In the genomic region with DNA sequence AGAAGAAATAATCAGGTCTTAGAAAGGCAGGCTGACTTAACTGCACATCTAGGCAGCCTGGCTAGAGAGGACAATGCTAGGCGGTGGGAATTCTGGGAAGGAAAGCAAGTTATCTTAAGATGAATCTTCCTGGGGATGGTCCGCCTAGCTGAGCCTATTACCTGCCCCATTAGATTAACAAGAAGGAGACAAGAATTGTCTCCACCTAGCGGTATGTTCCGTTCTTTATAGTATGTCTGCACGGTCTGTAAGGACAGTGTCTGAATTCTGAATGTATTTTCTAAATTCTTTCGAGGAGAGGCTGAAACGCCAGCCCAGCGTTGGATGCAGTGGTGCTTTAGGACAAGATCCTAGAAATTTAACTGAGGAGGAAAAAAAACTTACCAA, we compare ENCODE assay signal across 9 mouse cellular contexts. TPM values are rescaled to one million over a fixed set of nuclear protein-coding genes. Genes with fewer than 3 reads are reported as not detected.
A peak's percentile ranks its signal among the peaks of the same experiment; 100 is the strongest.
DNase-seq lines count a peak whose midpoint lies in the region; ATAC-seq lines count a peak whose summit lies in the region.
"Had no signal": no experiment of that assay in that cellular context is flagged by ENCODE, and none has a peak within 500 bp of the region (broad histone marks: within the 10 kb centered on the region; RNA-seq: fewer than 3 reads in every experiment).

No protein-coding gene starts in this region.

- no peak overlapping the region for H3K4me3 ChIP-seq in forebrain, embryonic 14.5 days (ENCODE audit: low read depth, low read length)
- no peak overlapping the region for H3K4me3 ChIP-seq in forebrain, embryonic 15.5 days
- no peak overlapping the region for H3K4me3 ChIP-seq in midbrain, embryonic 13.5 days (replicated peaks)
- no peak overlapping the region for H3K4me3 ChIP-seq in midbrain, embryonic 10.5 days
- peak overlapping the region; percentile 5; the same call in 1 of the 2 replicates for H3K4me3 ChIP-seq in heart, embryonic 16.5 days (ENCODE audit: low read length)

- no peaks in the 10 kb centered on the region for H3K4me1 ChIP-seq in forebrain, embryonic 14.5 days (ENCODE audit: control insufficient read depth, insufficient read depth, low read length)
- peaks cover 5% of the 10 kb centered on the region; the same call in 1 of the 2 replicates for H3K4me1 ChIP-seq in forebrain, embryonic 15.5 days
- H3K4me1 ChIP-seq in midbrain, embryonic 13.5 days (replicated peaks): peaks cover 7% of the 10 kb centered on the region
- peaks cover 3% of the 10 kb centered on the region; the same call in 1 of the 2 replicates for H3K4me1 ChIP-seq in midbrain, embryonic 10.5 days
- peaks cover 9% of the 10 kb centered on the region for H3K4me1 ChIP-seq in heart, embryonic 16.5 days (ENCODE audit: control insufficient read depth, insufficient read depth, low read length)

- no peaks in the 10 kb centered on the region for H3K36me3 ChIP-seq in forebrain, embryonic 14.5 days (ENCODE audit: control insufficient read depth, insufficient read depth, low read length)
- no peaks in the 10 kb centered on the region for H3K36me3 ChIP-seq in forebrain, embryonic 15.5 days
- no peaks in the 10 kb centered on the region for H3K36me3 ChIP-seq in midbrain, embryonic 13.5 days
- H3K36me3 ChIP-seq in midbrain, embryonic 10.5 days: no peaks in the 10 kb centered on the region
- no peaks in the 10 kb centered on the region for H3K36me3 ChIP-seq in heart, embryonic 16.5 days (ENCODE audit: control insufficient read depth, insufficient read depth)

- WGBS in forebrain, embryonic 14.5 days: 65% methylated on average over 8 of the region's 8 CpGs
- 67% methylated on average over 8 of the region's 8 CpGs for WGBS in forebrain, embryonic 15.5 days
- 66% methylated on average over 8 of the region's 8 CpGs for WGBS in midbrain, embryonic 13.5 days
- WGBS in midbrain, embryonic 10.5 days: 76% methylated on average over 8 of the region's 8 CpGs
- WGBS in heart, embryonic 16.5 days: 54% methylated on average over 8 of the region's 8 CpGs

- H3K9ac ChIP-seq in forebrain, embryonic 14.5 days (ENCODE audit: low read length): no peak overlapping the region
- H3K9ac ChIP-seq in forebrain, embryonic 15.5 days (replicated peaks): no peak overlapping the region
- H3K9ac ChIP-seq in midbrain, embryonic 13.5 days (replicated peaks): no peak overlapping the region
- H3K9ac ChIP-seq in heart, embryonic 16.5 days (ENCODE audit: low read length): peak overlapping the region; percentile 6; the same call in 1 of the 2 replicates

- H3K9me3 ChIP-seq in forebrain, embryonic 14.5 days (replicated peaks; ENCODE audit: control insufficient read depth, low read length): no peaks in the 10 kb centered on the region
- H3K9me3 ChIP-seq in forebrain, embryonic 15.5 days: no peaks in the 10 kb centered on the region
- no peaks in the 10 kb centered on the region for H3K9me3 ChIP-seq in midbrain, embryonic 13.5 days
- H3K9me3 ChIP-seq in midbrain, embryonic 10.5 days (replicated peaks): no peaks in the 10 kb centered on the region
- H3K9me3 ChIP-seq in heart, embryonic 16.5 days (replicated peaks; ENCODE audit: control insufficient read depth, low read length): no peaks in the 10 kb centered on the region

- H3K27me3 ChIP-seq in forebrain, embryonic 14.5 days (replicated peaks; ENCODE audit: control insufficient read depth, insufficient read depth, low read length): no peaks in the 10 kb centered on the region
- H3K27me3 ChIP-seq in forebrain, embryonic 15.5 days: no peaks in the 10 kb centered on the region
- H3K27me3 ChIP-seq in midbrain, embryonic 13.5 days: 0 out of 2 replicates have a peak, but pooled peaks cover 4% of the 10 kb centered on the region
- H3K27me3 ChIP-seq in midbrain, embryonic 10.5 days (ENCODE audit: low read depth, poor library complexity, severe bottlenecking): no peaks in the 10 kb centered on the region
- peaks cover 7% of the 10 kb centered on the region for H3K27me3 ChIP-seq in heart, embryonic 16.5 days (ENCODE audit: control insufficient read depth, insufficient read depth, low read length)

- ATAC-seq in forebrain, embryonic 14.5 days: peak; percentile 55
- ATAC-seq in forebrain, embryonic 15.5 days (replicated peaks): no peak
- ATAC-seq in midbrain, embryonic 13.5 days: 0 out of 2 replicates have a peak, but pooled peaks have one; percentile 24
- ATAC-seq in heart, embryonic 16.5 days (replicated peaks; ENCODE audit: extremely low read depth, insufficient read depth, low FRiP score): peak; percentile 54; the same call in 1 of the 2 replicates

- H3K4me2 ChIP-seq in forebrain, embryonic 14.5 days (ENCODE audit: low read length): no peak overlapping the region
- H3K4me2 ChIP-seq in forebrain, embryonic 15.5 days (replicated peaks): no peak overlapping the region
- no peak overlapping the region for H3K4me2 ChIP-seq in midbrain, embryonic 13.5 days (replicated peaks)
- H3K4me2 ChIP-seq in heart, embryonic 16.5 days (ENCODE audit: low read depth, low read length): peak overlapping the region; percentile 47

- no peak overlapping the region for H3K27ac ChIP-seq in forebrain, embryonic 14.5 days (ENCODE audit: low read depth, low read length)
- H3K27ac ChIP-seq in forebrain, embryonic 15.5 days (replicated peaks): no peak overlapping the region
- no peak overlapping the region for H3K27ac ChIP-seq in midbrain, embryonic 13.5 days
- H3K27ac ChIP-seq in midbrain, embryonic 10.5 days (replicated peaks): no peak overlapping the region
- H3K27ac ChIP-seq in heart, embryonic 16.5 days (ENCODE audit: low read length): peak overlapping the region; percentile 73

- peak; percentile 60 for DNase-seq in forebrain, embryonic 14.5 days (ENCODE audit: low spot score)
- no peak for DNase-seq in midbrain, embryonic 10.5 days (ENCODE audit: low spot score)
- peak; percentile 41 for DNase-seq in naive thymus-derived CD4-positive, alpha-beta T cell, adult 2 months (ENCODE audit: low read depth)
- no peak for DNase-seq in spleen, postnatal 14 days (ENCODE audit: low spot score in 2 of 2)
- no peak for DNase-seq in adrenal gland, postnatal 25 days

RNA-seq across cellular contexts. Expression of a gene that starts 5.7 kb away (rescaled TPM):
- 0.74 and 0.89 TPM in 2 replicates for polyA plus RNA-seq in forebrain, embryonic 14.5 days (2014; fragmentation: Nextera tagmentation; extraction: Ambion mirVana)
- polyA plus RNA-seq in forebrain, embryonic 15.5 days (2015; fragmentation: Nextera tagmentation; extraction: Ambion mirVana): 1.1 TPM in 2 replicates
- 0.94 and 0.95 TPM in 2 replicates for polyA plus RNA-seq in midbrain, embryonic 13.5 days (2015; fragmentation: Nextera tagmentation; extraction: Ambion mirVana)
- polyA plus RNA-seq in midbrain, embryonic 10.5 days (2016; fragmentation: Nextera tagmentation; extraction: Ambion mirVana): 1.1 and 1.2 TPM in 2 replicates
- 0.37 and 0.39 TPM in 2 replicates for polyA plus RNA-seq in heart, embryonic 16.5 days (2015; fragmentation: Nextera tagmentation; extraction: Ambion mirVana)
- 1.0 and 1.2 TPM in 2 replicates for total RNA-seq in adrenal gland, postnatal 25 days (2021)

RNA-seq across cellular contexts. Expression of a gene that starts 16.6 kb away (rescaled TPM):
- polyA plus RNA-seq in forebrain, embryonic 14.5 days (2014; fragmentation: Nextera tagmentation; extraction: Ambion mirVana): 3.6 and 5.3 TPM in 2 replicates
- 4.0 and 4.4 TPM in 2 replicates for polyA plus RNA-seq in forebrain, embryonic 15.5 days (2015; fragmentation: Nextera tagmentation; extraction: Ambion mirVana)
- 3.4 TPM in 2 replicates for polyA plus RNA-seq in midbrain, embryonic 13.5 days (2015; fragmentation: Nextera tagmentation; extraction: Ambion mirVana)
- polyA plus RNA-seq in midbrain, embryonic 10.5 days (2016; fragmentation: Nextera tagmentation; extraction: Ambion mirVana): 0.36 and 0.70 TPM in 2 replicates
- polyA plus RNA-seq in heart, embryonic 16.5 days (2015; fragmentation: Nextera tagmentation; extraction: Ambion mirVana): 0.71 and 0.84 TPM in 2 replicates
- total RNA-seq in adrenal gland, postnatal 25 days (2021): 3.7 and 5.6 TPM in 2 replicates
- total RNA-seq: hematopoietic stem cell, adult 5-6 weeks had no signal

Comparison
In these comparisons a context has a peak if more than half of its experiments do, and no peak if none do; other contexts are left out.
1. DNase-seq: peak in forebrain, embryonic 14.5 days (single experiment) and naive thymus-derived CD4-positive, alpha-beta T cell, adult 2 months (single experiment); none in midbrain, embryonic 10.5 days (single experiment), spleen, postnatal 14 days (0 of 2) and adrenal gland, postnatal 25 days (single experiment).